Mouse (Mus musculus) heart, postnatal 10 days (tissue): ENCODE data around the gene Stx8. TPM values are rescaled to one million over a fixed set of nuclear protein-coding genes. Genes with fewer than 3 reads are reported as not detected.

Source experiments
- DNase-seq, 2 experiments: peaks; one replicate each; pipeline ENCODE4 v3.0.0; 2021
- intact Hi-C: fragments of 180-260 bp; cut with DNase I; formaldehyde crosslinking; loops from one replicate; pipeline ENCODE4 v1.15.1; 2025
- total RNA-seq, 2 experiments: library from RNA; stranded (reverse); gene quantifications; 2 replicates each; pipeline ENCODE4 v1.2.3; 2021

Stx8 gene
- total RNA-seq, 2 experiments from 2014 or later, result 30.1 to 31.8 TPM

DNA sequence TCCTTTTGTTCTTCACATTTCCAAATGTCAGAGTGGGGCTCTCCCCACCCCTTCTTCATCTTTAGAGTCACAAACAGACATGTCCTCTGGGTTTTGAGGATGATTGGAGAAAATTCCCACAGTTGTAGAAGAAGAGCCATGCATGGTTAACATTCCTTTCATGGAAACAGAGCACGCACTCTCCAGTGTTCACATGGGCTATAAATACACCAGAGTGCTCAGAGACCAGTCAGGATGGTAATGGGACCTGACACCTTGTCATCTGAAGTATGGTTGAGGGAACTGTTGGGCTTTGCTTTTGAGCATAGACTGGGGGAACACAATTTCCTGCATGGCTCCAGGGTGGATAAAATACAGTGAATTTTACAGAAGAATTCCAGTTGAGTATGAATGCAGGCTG is 6.6 kb downstream of the Stx8 start:
- DNase-seq, result peak; percentile 15 to 25
- intact Hi-C loops, result no loop called here

DNA sequence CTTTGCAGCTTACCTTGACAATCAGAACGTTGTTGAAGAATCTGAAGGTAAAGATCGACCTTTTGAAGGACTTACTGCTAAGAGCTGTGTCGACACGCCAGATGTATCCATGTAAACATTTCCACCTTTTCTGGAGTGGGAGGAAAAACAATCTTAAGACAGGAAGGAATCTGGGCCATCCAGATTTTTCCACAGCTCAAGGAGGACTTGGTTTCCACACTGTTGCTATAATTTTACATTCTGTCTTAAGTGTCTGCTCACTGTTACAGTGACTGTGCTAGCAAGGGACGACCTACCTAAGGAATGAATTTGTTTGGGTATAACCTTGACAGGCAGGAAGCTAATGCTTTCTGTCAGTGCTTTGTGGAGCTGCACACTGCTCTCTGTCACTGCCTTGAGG is 7.2 kb downstream of the Stx8 start:
- no peak for DNase-seq
- intact Hi-C loops, result no loop called here

DNA sequence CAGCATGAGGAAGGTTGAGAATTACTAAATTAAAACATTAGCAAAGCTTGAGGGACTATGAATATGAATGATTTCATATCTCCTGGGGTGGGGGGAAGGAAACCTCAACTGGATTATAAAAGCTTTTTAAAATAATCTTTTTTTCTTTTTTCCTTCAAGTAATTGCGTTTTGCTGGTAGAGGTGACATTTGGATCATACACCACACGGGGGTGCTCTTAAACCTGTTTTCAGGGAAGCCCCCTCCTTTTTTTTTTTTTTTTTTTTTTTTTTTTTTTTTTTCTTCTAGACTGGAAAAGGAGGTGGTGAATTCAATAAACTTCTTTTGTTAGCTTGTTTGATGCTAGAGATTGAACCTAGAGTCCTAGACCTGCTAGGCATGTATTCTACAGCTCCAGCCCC is 9.3 kb downstream of the Stx8 start:
- peak in 1 of 2 experiments; percentile 49 for DNase-seq
- intact Hi-C loops, result no loop called here

- DNase-seq, result no peak
- intact Hi-C loops, result no loop called here
Observed at GRCm38 (mm10) chr11:67983564-67983963, 17.6 kb downstream of the Stx8 start.

GRCm38 (mm10) chr11:67991240-67991639 is 25.2 kb downstream of the Stx8 start:
- intact Hi-C loops, result no loop called here
- no peak for DNase-seq

DNA sequence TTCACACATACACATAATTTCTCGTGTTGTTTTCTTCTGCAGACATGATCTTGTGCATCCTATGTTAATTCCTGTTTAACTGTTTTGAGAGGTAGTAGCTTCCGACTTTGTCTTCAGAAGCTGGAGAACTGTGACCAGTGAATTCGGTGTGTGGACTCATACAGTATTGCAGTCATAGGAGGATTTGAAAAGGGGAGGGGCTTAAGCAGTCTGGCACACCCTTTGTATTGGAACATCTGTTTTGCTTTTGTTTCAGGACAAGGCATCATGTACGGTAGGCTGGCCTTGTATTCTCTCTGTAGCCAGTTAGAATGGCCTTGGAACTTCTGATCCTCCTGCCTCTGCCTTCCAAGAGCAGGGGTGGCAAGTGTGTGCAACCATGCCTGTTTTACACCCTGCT is 30.0 kb downstream of the Stx8 start:
- intact Hi-C loops, result no loop called here
- DNase-seq, result no peak

- no peak for DNase-seq
- intact Hi-C loops, result no loop called here
Observed at GRCm38 (mm10) chr11:67998905-67999304, 32.9 kb downstream of the Stx8 start.

GRCm38 (mm10) chr11:67999629-68000028 is 33.6 kb downstream of the Stx8 start:
- intact Hi-C loops, result loop anchor here (5.0 kb wide), 1 partner anchor 213 kb away; no protein-coding TSS in a partner anchor
- no peak for DNase-seq

DNA sequence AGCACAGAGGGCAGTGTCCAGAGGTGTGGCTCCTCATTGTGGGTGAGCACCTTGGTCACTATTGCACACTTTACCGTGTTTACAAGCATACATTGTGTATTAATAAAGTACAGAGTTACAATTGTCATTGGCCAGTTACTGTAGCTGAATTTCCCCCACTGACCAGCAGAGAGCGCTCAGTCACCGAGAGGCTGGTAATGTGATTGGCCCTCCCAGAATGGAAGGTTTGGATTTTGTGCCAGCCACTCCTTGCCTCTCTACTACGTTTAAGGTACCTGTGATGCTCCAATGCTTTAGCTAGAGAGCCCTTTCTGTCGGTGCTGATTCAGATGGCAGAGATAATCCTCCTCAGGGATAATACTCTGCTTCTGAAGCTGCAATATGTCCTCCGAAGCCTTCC is 38.2 kb downstream of the Stx8 start:
- intact Hi-C loops, result loop anchor here (5.0 kb wide), 1 partner anchor 208 kb away; no protein-coding TSS in a partner anchor
- peak; percentile 78 to 86 for DNase-seq

GRCm38 (mm10) chr11:68006216-68006789 is 40.3 kb downstream of the Stx8 start:
- no peak for DNase-seq
- intact Hi-C loops, result no loop called here

GRCm38 (mm10) chr11:68007645-68008044 is 41.7 kb downstream of the Stx8 start:
- intact Hi-C loops, result no loop called here
- no peak for DNase-seq

DNA sequence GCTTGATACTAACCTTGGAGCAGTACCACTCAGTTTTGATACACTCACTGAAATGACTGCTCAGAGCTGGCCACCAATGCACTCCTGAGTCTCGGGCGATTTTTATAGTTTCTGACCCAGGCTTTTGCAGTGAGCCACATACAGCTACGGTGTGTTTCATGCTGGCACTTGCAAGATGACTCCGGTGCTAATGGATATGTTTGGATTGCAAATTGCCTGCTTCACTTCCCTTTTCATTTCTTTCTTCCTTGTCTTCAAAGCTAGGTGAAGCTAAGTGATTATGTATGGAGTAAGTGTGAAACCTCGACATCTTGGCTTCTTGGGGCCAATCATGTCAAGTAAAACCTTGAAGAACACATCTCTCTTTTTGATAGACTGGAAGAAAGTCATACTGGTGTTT is 43.4 kb downstream of the Stx8 start:
- intact Hi-C loops, result no loop called here
- DNase-seq, result no peak

DNA sequence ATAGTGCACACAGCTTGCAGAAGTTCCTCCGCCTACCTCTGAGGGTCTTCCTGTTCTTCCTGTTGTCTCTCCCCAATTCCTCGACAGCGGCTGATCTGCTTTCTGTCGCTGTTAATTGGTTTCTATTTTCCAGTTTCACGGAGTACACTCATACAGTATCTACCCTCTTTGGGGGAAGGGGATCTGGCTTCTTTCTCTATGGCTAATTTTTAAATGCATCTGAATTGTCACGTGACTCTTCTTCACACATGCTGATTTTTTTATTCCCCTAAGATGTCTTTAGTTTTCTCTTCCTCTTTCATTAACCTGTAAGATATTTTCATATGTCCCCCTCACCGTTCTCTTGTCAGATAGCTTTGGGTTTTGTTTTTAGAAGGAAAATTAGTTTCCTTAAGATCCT is 46.2 kb downstream of the Stx8 start:
- no peak for DNase-seq
- intact Hi-C loops, result no loop called here

- DNase-seq, result no peak
- intact Hi-C loops, result no loop called here
Observed at GRCm38 (mm10) chr11:68018191-68018590, 52.2 kb downstream of the Stx8 start.

- intact Hi-C loops, result no loop called here
- no peak for DNase-seq
Observed at GRCm38 (mm10) chr11:68019156-68019555, 53.2 kb downstream of the Stx8 start.

DNA sequence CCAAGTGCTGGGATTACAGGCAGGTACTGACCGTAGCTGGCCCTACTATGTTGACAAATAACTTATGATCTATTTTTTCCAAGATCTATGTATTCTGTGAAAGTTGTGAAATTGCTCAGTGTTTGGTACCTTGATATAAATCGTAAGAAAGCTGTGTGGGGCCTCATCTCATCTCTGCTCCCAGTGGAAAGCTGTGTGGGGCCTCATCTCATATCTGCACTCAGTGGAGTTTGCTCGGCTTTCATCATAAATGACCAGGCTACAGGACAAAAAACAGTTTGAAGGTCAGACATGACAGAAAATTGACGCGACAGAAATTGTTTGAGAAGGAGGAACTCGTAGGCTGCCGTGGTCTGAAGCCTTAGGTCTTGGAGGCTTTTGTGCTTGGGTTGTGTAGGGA is 56.0 kb downstream of the Stx8 start:
- intact Hi-C loops, result no loop called here
- no peak for DNase-seq

DNA sequence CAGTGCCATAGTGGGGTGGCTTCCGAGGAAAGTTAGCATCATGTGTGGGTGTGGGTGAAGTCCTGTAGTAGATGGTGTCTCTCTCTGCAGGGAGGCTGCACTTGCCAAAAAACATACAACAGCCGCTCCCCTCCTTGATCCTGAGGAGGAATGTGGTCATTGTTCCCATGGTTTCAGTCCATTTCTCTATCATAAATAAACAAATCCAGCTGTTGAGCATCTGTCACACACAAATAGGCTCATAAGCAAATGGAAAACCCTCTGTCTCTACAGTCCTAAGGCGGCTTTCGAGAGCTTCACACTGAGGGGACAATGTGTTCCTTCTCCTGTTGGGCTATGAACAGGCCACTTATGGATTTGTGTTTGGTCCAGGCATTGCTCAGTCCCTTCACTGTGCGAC is 56.9 kb downstream of the Stx8 start:
- DNase-seq, result peak; percentile 51 to 64

GRCm38 (mm10) chr11:68023811-68024369 is 57.9 kb downstream of the Stx8 start:
- intact Hi-C loops, result no loop called here
- peak in 1 of 2 experiments; percentile 38 for DNase-seq

More for the DNA sequence above, 56.9 kb downstream of the Stx8 start:
- intact Hi-C loops, result no loop called here

- DNase-seq, result no peak
- intact Hi-C loops, result no loop called here
Observed at GRCm38 (mm10) chr11:68026590-68026989, 60.6 kb downstream of the Stx8 start.

DNA sequence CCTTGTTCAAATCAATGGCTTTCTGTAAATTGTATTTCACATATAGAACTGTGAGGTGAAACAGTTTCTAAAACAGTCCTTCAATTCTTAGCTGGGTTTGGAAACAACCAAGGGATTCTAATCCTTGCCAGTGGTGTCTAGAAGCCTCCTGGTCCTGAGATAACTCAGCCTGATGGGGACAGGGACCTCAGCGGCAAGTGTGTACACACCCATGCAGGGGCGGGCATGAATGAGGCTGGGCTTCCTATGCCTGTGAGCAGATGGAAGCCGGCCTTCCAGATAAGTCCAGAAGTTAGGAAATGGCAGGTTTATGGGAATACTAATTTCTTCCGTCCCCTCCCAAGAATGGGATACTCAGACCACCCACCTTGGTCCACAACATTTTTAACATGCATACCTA is 63.1 kb downstream of the Stx8 start:
- intact Hi-C loops, result no loop called here

DNA sequence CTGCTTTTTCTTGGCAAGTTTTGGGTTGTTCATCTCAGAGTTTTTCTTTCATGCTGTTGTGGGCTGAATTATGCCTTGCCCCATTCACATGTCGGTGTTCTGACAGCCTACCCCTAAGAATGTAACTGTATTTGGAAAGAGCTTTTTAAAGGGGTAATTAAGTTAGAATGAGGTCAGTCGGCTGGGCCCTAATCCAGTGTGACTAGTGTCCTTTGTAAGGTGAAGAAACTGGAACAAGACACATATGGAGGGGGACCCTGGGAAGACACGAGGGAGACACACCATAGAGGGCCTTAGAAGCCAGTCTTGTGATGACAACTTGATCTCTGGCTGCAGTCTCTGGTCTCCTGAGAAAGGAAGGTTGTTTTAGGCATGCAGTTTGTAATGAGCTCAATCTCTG is 63.9 kb downstream of the Stx8 start:
- peak; percentile 42 to 64 for DNase-seq
- intact Hi-C loops, result no loop called here

More for the DNA sequence above, 63.1 kb downstream of the Stx8 start:
- DNase-seq, result no peak

DNA sequence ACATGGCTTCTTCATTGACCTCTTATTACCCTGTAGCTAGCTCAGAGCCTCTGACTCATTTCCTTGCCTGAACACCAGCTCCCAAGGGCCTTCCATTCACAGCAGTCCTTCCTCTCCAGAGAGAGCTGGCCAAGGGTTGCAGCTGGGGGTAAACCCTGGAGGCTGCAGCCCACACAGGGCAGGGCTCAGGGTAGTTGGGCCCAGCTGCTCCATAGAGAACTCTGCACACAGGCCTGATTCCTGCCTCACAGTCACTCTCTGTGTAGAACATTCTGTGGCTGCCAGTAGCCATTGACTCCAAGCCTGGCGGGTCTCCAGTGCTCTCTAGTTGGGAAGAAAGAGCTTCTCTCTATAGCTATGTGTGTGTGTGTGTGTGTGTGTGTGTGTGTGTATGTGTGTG is 64.8 kb downstream of the Stx8 start:
- intact Hi-C loops, result no loop called here
- DNase-seq, result peak; percentile 73 to 77

DNA sequence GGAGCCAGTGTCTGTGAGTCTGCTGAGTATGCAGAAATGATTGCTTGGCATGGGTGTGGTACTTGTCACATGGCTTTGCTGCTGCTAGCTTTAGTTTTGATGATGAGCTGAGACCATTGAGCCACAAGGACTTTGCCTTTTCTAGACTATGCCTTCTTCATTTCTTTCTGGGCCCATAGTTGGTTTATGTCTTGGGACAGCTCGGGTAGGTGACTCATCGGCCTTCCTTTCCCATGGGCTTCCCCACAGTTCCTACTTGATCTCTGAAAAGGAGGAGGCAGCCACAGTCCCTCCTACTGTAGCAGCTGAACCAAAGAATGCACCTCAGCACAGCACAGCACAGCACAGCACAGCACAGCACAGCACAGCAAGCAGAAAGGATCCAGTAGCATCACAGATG is 66.5 kb downstream of the Stx8 start:
- intact Hi-C loops, result no loop called here
- no peak for DNase-seq
